Mouse (Mus musculus): ENCODE results near the gene Fhl2.

Fhl2 gene

DNA sequence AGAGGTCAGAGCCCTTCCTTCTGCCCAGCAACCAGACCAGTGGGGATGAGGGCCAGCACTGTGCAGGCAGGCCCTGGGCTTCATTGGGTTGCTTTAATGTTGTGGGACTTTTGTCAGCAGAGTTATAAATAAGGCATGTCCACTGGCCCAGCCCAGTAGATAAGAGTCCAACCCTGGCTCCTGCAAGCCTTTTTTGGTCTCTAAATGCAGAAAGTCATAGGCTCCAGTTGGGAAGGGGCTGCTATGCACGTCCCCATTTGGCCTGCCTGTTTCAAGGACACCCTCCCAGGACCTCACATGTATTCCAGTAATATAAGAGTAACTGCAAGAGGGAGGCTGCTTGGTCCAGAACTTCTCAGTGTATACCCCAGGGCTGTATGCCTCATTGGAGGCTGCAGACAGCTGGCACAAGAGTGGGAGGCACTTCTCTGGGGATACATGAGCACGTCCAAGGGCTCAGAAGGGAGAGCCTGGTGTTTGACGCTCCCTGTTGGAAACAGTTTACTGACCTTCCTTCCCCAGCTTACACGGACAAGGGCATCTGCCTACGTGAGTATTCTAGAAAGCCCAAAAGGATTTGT lies at the start of gene Fhl2:
TSS of gene Fhl2 (minus strand) at position 324 of the 581 bp plus-strand sequence.
- in situ Hi-C loops (cut with MseI, MboI): no loop called here

GRCm38 (mm10) chr1:43245014-43245413 lies 48.2 kb upstream of the Fhl2 start:
- in situ Hi-C loops (cut with MseI, MboI): no loop called here

DNA sequence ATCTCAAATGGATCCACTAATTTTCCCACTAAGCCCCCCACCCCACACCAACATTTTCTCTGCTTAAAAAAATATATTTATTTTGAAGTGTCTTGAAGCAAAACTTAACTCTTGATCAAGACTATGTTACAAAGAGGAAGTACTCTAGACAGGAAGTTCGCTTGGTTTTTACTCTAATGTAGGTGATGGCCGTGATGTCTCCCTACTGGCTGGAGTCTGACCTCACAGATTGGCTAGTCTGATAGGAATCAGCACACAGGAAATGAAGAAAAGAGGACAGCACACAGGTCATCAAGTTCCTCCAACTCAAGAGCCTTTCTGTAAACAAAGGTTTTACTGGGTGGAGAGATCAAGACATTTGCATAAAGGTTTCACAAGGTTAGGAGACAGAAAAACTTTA lies 44.4 kb upstream of the Fhl2 start:
- in situ Hi-C loops (cut with MseI, MboI): no loop called here

- in situ Hi-C loops (cut with MseI, MboI): no loop called here
These were observed 43.1 kb upstream of the Fhl2 start for GRCm38 (mm10) chr1:43239796-43240313.

DNA sequence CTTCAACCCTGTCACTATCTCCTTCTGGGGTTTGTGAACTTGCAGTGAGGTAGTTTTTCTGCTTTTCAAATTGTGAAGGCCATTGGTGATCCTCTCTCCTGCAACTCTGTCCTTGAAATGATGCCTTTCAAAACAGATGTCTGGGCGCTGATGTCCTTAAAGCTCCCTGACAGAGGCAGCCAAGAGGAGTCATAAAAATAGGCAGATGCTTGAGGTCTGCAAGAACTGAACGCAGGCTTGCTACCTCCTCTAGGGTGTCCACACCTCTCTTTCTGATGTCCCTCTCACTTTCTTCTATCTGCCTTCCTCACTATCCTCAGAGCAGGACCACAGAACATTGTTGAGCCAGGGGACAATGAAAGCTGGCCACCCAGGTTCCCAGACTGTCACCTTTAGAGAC lies 41.7 kb upstream of the Fhl2 start:
- in situ Hi-C loops (cut with MseI, MboI): no loop called here

DNA sequence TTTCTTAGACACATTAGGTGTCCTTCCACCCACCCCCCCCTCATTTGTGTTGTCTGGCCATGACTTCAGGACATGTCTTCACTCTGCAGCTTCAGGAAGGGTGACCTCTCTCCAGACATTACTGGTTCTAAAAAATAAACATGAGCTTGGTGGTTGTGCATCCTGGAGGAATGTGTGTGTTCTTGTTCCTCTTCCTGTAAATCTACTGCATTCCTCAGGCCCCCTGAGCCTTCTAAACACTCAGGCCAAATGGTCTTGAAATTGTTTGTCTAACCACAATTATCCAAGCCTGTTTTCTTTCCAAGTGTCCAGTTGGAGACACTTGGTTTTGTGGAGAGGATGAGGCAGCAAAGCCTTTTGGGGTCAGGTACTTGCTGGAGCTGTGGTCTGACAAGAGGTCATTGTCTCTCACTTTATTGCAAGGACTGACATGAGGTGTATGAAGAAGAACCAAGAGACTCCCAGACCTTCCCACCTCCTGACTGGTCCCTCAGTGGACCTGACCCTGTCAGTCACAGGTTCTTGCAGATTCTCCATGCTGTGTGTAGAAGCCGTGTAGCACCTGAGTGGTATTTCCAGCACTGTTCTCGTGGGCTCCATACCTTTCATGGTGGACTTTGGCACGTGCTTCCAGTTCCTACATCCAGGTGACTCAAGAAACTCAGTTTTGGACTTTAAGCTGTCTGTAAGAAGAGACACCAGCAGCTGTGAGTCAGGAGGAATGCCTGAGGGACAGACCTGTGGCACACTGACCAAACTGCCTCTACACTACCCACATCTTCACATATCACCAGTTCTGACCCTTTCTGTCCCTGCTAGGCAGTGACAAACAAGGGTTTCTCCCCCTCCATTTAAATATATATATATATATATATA lies 40.8 kb upstream of the Fhl2 start:
- in situ Hi-C loops (cut with MseI, MboI): no loop called here

DNA sequence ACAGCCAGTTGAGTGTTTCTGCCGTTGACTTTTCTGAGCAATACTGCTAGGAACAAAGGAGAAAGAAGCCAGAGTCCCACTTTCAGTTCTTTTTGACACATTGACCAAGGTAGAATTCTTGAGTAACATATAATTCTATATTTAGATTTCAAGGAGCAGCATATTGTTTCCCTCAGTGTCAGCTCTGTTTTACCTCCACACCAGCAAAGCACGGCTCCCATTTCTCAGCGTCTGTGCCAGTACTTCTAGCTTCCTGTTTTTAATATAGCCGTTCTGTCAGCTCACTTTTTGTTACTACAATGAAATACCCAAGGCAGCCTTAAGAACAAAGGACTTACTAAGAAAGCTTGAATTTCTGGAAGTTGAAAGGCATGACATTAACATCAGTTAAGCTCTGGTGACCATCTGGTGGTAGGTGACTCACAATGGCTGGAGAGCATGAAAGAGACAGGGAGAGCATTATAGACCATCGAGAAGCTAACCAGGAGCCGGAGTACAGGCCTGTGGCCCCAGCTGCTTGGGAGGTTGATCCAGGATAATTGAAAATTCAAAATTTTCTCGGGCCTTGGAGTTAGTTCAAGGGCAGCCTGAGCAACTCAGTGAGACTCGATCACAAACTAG lies 28.9 kb upstream of the Fhl2 start:
- in situ Hi-C loops (cut with MseI, MboI): no loop called here

DNA sequence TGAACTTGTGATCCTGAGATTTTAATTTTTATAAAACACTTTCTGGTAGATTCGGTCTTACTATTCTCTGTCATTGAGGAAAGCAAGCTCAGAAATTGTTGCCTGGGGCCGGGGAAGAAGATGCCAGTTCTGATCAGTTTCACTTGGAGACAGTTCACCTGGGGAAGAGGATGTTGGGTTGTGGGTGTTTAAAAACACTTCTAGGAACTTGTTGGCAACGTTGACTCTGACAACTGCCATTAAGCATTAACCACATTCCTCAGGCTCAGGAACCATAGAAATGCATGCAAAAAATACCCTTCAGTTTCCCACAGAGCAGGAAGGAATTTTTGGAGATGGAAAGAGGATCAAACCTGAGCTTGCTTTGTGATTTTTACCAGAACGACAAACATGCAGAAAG lies 28.2 kb upstream of the Fhl2 start:
- in situ Hi-C loops (cut with MseI, MboI): no loop called here

DNA sequence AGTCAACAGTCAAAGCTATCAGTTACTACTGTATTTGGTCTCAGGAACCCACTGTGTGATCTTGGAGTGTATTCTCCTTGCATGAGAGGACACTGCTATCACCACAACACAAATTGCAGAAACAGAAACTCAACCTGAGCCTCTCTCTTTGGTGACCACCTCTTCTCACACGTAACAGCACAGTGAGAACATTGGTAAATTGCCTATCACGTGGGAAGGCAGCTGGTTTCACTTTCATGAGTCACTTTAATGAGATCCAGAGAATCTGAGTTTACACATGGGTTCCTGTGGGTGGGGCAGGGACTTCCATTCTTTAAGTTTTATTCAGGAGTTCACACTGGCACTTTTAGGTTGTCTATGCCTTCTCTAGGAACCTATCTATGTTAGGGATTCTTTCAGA lies 27.4 kb upstream of the Fhl2 start:
- in situ Hi-C loops (cut with MseI, MboI): no loop called here

- in situ Hi-C loops (cut with MseI, MboI): no loop called here
These were observed 26.3 kb upstream of the Fhl2 start for GRCm38 (mm10) chr1:43223097-43223496.

DNA sequence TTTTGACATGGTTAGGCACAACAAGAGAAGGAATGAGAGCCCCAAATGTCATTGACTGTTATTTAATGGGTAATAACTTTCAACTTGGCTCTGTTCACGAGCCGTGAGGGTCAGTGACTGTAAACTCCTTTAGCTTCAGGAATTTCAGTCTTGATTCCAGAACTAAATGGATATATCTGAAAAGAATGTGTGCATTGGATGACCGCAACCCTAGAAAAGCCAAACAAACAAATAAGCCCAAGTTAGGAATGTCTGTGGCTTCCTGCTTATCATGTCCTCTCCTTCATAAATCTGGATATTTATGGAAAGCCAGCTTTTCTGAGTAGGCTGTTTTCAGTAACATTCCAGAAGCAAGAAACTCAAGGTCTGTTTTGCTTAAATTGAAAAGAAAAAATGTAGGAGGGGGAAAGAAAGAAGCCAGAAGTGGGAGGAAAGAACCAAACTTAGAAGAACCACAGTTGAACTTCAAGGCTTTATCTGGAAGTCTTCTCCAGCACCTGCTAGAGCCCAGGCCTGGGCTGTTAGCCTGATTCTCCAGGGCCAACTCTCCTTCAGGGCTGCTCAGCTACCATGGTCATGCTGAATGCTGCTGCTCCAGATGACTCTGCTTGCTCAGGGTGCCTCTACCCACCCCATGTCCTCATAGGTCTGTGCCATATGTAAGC lies 21.4 kb upstream of the Fhl2 start:
- in situ Hi-C loops (cut with MseI, MboI): no loop called here

GRCm38 (mm10) chr1:43215601-43216000 lies 18.8 kb upstream of the Fhl2 start:
- in situ Hi-C loops (cut with MseI, MboI): no loop called here

GRCm38 (mm10) chr1:43211274-43211673 lies 14.5 kb upstream of the Fhl2 start:
- in situ Hi-C loops (cut with MseI, MboI): no loop called here

DNA sequence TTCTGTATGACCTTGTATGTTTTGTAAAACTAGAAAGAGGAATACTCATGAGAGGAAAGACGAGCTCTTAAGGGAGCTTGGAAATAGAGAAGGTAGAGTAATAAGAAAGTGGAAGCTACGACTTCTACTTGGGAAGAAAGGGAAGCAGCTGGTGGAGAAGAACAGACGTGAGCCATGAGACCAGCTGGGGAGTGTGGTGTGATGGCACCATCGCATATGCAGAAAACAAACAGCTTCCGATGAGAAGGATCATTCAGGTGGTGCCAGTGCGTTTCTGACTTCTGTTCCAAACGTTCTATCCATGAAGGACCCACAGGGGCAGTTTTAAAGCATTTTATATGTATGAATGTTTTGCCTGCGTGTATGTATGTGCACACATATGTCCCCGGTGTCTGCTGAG lies 13.5 kb upstream of the Fhl2 start:
- in situ Hi-C loops (cut with MseI, MboI): no loop called here

GRCm38 (mm10) chr1:43207147-43207546 lies 10.4 kb upstream of the Fhl2 start:
- in situ Hi-C loops (cut with MseI, MboI): no loop called here

GRCm38 (mm10) chr1:43203282-43203681 lies 6.5 kb upstream of the Fhl2 start:
- in situ Hi-C loops (cut with MseI, MboI): no loop called here

DNA sequence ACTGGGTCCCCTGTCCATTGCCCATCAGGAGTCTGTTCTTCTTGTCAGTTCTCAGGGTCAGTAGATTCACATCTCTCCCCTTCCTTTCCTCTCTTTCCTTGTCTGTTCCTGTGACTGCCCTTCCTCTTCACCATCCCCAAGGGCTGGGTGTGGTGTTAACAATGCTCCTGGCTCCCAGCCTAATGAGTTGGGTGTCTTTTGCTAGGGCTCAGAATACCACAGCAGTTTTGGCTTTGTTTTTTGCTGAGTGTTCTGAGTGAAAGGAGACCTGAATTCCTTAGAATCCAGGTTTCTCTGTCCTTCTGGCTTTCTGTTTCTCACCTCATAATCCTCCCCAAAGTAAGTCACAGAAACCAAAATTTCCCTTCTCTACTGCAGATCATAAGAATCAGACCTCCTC lies 5.4 kb upstream of the Fhl2 start:
- in situ Hi-C loops (cut with MseI, MboI): no loop called here

DNA sequence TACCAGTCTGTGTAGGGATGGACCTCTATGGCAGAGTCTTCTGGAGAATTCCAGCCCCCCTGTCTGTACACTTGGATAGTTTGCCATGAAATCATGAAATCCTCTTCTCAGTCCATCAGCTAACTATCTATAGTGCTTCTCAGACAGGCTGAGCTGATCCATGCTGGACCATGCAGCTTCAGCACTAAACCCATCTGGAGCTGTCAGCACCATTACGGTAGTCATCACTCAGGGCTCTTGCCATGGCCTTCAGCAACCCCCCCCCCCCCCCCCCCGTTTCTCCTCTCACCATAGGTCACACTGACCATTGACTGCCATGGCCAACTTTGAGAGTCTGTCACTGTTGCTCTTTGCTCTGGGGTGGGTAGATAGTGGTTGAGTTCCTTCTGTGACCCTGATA lies 5.0 kb upstream of the Fhl2 start:
- in situ Hi-C loops (cut with MseI, MboI): no loop called here

- in situ Hi-C loops (cut with MseI, MboI): no loop called here
These were observed 3.1 kb upstream of the Fhl2 start for GRCm38 (mm10) chr1:43199867-43200240.

DNA sequence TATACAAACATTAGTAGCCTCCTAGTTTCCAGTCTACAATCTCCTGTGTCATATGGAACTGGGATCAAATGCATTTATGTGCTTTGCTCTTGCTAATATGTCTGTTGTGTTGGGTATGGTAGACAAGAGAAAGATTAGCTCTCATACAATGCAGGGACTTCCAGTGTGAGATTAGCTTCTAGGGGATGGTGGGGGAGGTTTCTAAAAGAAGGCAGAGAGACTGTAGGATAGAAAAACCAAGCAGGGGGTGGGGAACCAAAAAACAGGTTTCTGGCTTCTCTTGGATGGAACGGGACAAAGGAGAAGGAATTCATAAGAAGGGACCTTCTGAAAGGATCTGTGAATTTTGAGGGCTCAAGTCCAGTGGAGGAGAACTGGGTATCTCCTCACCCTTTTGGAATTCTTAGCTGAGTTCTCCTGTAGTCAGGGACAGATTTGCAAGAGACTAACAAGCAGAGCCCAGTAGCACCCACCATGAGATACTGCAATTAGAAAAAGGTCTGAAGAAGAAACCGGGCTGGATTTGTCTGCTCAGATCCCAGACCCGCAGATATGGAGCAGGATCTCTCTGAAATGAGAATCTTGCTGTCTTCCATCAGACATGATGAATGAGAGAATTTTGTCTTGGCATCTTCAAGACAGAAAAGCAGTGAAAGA lies 2.6 kb upstream of the Fhl2 start:
- in situ Hi-C loops (cut with MseI, MboI): no loop called here

DNA sequence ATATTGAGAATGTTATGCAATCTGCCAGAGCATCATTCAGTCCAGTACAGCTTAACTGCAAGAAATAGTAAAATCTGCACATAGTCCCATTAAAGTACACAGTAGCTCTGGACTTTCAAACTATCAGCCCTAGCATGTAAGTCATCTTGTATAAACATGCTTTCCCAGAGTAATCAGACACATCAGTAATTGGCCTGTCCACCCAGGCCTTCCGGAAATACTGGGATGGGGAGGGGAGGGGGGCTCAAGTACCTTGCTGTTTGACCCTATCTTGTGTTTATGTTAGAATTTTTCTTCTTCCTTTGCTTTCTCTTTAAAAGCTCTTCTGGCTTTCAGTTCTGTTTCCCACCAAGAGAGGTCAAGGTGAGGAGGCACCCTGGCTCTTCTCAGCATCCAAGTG lies 725 bp downstream of the Fhl2 start:
- in situ Hi-C loops (cut with MseI, MboI): no loop called here

GRCm38 (mm10) chr1:43193423-43193822 lies 3.4 kb downstream of the Fhl2 start:
- in situ Hi-C loops (cut with MseI, MboI): no loop called here
